Mouse (Mus musculus) megakaryocyte-erythroid progenitor cell, adult 5-6 weeks (primary cell): ENCODE results near the gene Nfyb. TPM values are rescaled to one million over a fixed set of nuclear protein-coding genes. Genes with fewer than 3 reads are reported as not detected.
A peak's percentile ranks its signal among the peaks of the same experiment; 100 is the strongest.

Experiments used
- ATAC-seq: replicated peaks from 2 replicates; pipeline ENCODE4 v1.8.0; 2016; ENCODE audit warnings: mild to moderate bottlenecking, inconsistent platforms; ENCODE audit not compliant: severe bottlenecking, poor library complexity, low FRiP score, low TSS enrichment
- total RNA-seq, 2 experiments: library from RNA; stranded (forward) in 1 of 2; stranded (reverse) in 1 of 2; fragments of 200-1000, 215-1000 nt in 1 of 2; fragments of >200 nt in 1 of 2; fragmentation: Nextera tagmentation in 1 of 2; gene quantifications; 2 replicates each; pipeline ENCODE4 v1.2.3; 2014 to 2017

The Nfyb gene
- total RNA-seq, 2 experiments from 2014 or later, result 50.7 to 84.3 TPM

GRCm38 (mm10) chr10:82752921-82753320, 11.0 kb downstream of the Nfyb start:
- ATAC-seq, result no peak

- ATAC-seq, result no peak
Measured at GRCm38 (mm10) chr10:82750778-82751177, 13.2 kb downstream of the Nfyb start.

- no peak for ATAC-seq
Measured at GRCm38 (mm10) chr10:82746988-82747850, 16.7 kb downstream of the Nfyb start.

GRCm38 (mm10) chr10:82745301-82745700, 18.6 kb downstream of the Nfyb start:
- no peak for ATAC-seq

- 0 out of 2 replicates have a peak, but pooled peaks have one; percentile 18 for ATAC-seq
Measured at GRCm38 (mm10) chr10:82744296-82744695, 19.6 kb downstream of the Nfyb start.

- ATAC-seq, result no peak
Measured at GRCm38 (mm10) chr10:82742578-82742977, 21.4 kb downstream of the Nfyb start.

- ATAC-seq, result no peak
Measured at GRCm38 (mm10) chr10:82741876-82742275, 22.1 kb downstream of the Nfyb start.

- ATAC-seq, result no peak
Measured at GRCm38 (mm10) chr10:82741354-82741753, 22.6 kb downstream of the Nfyb start.

- peak; percentile 62 for ATAC-seq
Measured at GRCm38 (mm10) chr10:82699296-82699941, 64.5 kb downstream of the Nfyb start.

- peak; percentile 56 for ATAC-seq
Measured at GRCm38 (mm10) chr10:82698712-82699261, 65.2 kb downstream of the Nfyb start.

Other genes starting within 250 kb of the Nfyb start
- gene 1190007I07Rik, start 140.9 kb downstream of the Nfyb start, total RNA-seq (2014; fragmentation: Nextera tagmentation), result 57.7 and 65.7 TPM in 2 replicates
- gene 1190007I07Rik, start 140.9 kb downstream of the Nfyb start, total RNA-seq (2017), result 85.0 and 101 TPM in 2 replicates
- gene Tdg, start 134.3 kb downstream of the Nfyb start, total RNA-seq (2014; fragmentation: Nextera tagmentation), result 60.3 and 71.0 TPM in 2 replicates
- 115 and 121 TPM in 2 replicates for gene Tdg, start 134.3 kb downstream of the Nfyb start, total RNA-seq (2017)
- 2.3 TPM in 1 of 2 replicates, not detected in the other for gene Glt8d2, start 73.5 kb downstream of the Nfyb start, total RNA-seq (2014; fragmentation: Nextera tagmentation)
- gene Glt8d2, start 73.5 kb downstream of the Nfyb start, total RNA-seq (2017), result 1.3 TPM in 1 of 2 replicates, not detected in the other
- 21.5 and 25.7 TPM in 2 replicates for gene Hcfc2, start 68.0 kb downstream of the Nfyb start, total RNA-seq (2014; fragmentation: Nextera tagmentation)
- gene Hcfc2, start 68.0 kb downstream of the Nfyb start, total RNA-seq (2017), result 30.9 and 80.3 TPM in 2 replicates
- gene Txnrd1, start 69.8 kb upstream of the Nfyb start, total RNA-seq (2014; fragmentation: Nextera tagmentation), result 49.0 and 54.4 TPM in 2 replicates
- 88.2 and 94.7 TPM in 2 replicates for gene Txnrd1, start 69.8 kb upstream of the Nfyb start, total RNA-seq (2017)
- gene Eid3, start 102.5 kb upstream of the Nfyb start, total RNA-seq (2014; fragmentation: Nextera tagmentation), result 3.6 and 7.4 TPM in 2 replicates
- 3.9 TPM in 1 of 2 replicates, not detected in the other for gene Eid3, start 102.5 kb upstream of the Nfyb start, total RNA-seq (2017)
- gene Chst11, start 221.4 kb upstream of the Nfyb start, total RNA-seq (2014; fragmentation: Nextera tagmentation), result 14.2 and 15.2 TPM in 2 replicates
- gene Chst11, start 221.4 kb upstream of the Nfyb start, total RNA-seq (2017), result 19.0 and 24.1 TPM in 2 replicates